Mouse (Mus musculus) megakaryocyte, embryonic 14.5 days (primary cell): Measurements from ENCODE around the gene Polr2a.

Experiments used
- FLI1 ChIP-seq: IDR thresholded peaks from 2 replicates; pipeline ENCODE4 v1.6.1; 2012; ENCODE audit warnings: low read length, inconsistent platforms, mixed read lengths
- GATA1 ChIP-seq: IDR thresholded peaks from 3 replicates; pipeline ENCODE4 v1.6.1; 2012; ENCODE audit warnings: mixed read lengths, low read length, inconsistent platforms, borderline replicate concordance

GRCm38 (mm10) chr11:69807641-69808040 lies 49.2 kb upstream of the Polr2a start:
- no peak for TF ChIP-seq FLI1
- TF ChIP-seq GATA1: no peak
